In genomic region chr7:16922360-16922973, GRCm38 (mm10) we compare ENCODE assay signal across 8 mouse cellular contexts. TPM values are rescaled to one million over a fixed set of nuclear protein-coding genes. Genes with fewer than 3 reads are reported as not detected.
DNase-seq lines count a peak whose midpoint lies in the region; ATAC-seq and TF ChIP-seq lines count a peak whose summit lies in the region.

No protein-coding gene starts in this region.

- no peaks in the 10 kb centered on the region for H3K9me3 ChIP-seq in heart, embryonic 16.5 days (replicated peaks; ENCODE audit: control insufficient read depth, low read length)
- H3K9me3 ChIP-seq in midbrain, embryonic 16.5 days (replicated peaks; ENCODE audit: control insufficient read depth, low read length, poor library complexity, severe bottlenecking), result no peaks in the 10 kb centered on the region

- H3K27ac ChIP-seq in gastrocnemius, adult 2 months, result peak overlapping the region; percentile 96
- H3K27ac ChIP-seq in heart, embryonic 16.5 days (ENCODE audit: low read length), result peak overlapping the region; percentile 96
- peak overlapping the region; percentile 96 for H3K27ac ChIP-seq in midbrain, embryonic 16.5 days (ENCODE audit: low read length)

- peak overlapping the region; percentile 99 for H3K4me3 ChIP-seq in gastrocnemius, adult 2 months
- peak overlapping the region; percentile 76 for H3K4me3 ChIP-seq in heart, embryonic 16.5 days (ENCODE audit: low read length)
- H3K4me3 ChIP-seq in midbrain, embryonic 16.5 days (ENCODE audit: low read depth, low read length), result peak overlapping the region; percentile 74

- peak overlapping the region; percentile 95 for H3K9ac ChIP-seq in heart, embryonic 16.5 days (ENCODE audit: low read length)
- peak overlapping the region; percentile 90 for H3K9ac ChIP-seq in midbrain, embryonic 16.5 days (ENCODE audit: low read depth, low read length)

- DNase-seq in gastrocnemius, adult 2 months, result peak; percentile 72
- DNase-seq in gastrocnemius, postnatal 10 days, result no peak
- DNase-seq in thymus, postnatal 0 days (ENCODE audit: low spot score), result peak; percentile 28
- DNase-seq in thymus, adult 18-20 months, result no peak
- peak; percentile 38 to 66 for DNase-seq in layer of hippocampus, postnatal 36 days

- H3K4me1 ChIP-seq in heart, embryonic 16.5 days (ENCODE audit: control insufficient read depth, insufficient read depth, low read length), result peaks cover 35% of the 10 kb centered on the region
- peaks cover 32% of the 10 kb centered on the region for H3K4me1 ChIP-seq in midbrain, embryonic 16.5 days (ENCODE audit: control insufficient read depth, insufficient read depth, low read length)

- peaks cover 12% of the 10 kb centered on the region for H3K36me3 ChIP-seq in heart, embryonic 16.5 days (ENCODE audit: control insufficient read depth, insufficient read depth)
- peaks cover 19% of the 10 kb centered on the region; the same call in 1 of the 2 replicates for H3K36me3 ChIP-seq in midbrain, embryonic 16.5 days (ENCODE audit: control insufficient read depth, insufficient read depth, low read length)

- no peak for ATAC-seq in heart, embryonic 16.5 days (replicated peaks; ENCODE audit: extremely low read depth, insufficient read depth, low FRiP score)
- ATAC-seq in midbrain, embryonic 16.5 days, result no peak
- ATAC-seq in inflammation-experienced regulatory T-cells, adult 6 months, result no peak

- 42% methylated on average over 10 of the region's 10 CpGs for WGBS in heart, embryonic 16.5 days
- WGBS in midbrain, embryonic 16.5 days, result 33% methylated on average over 10 of the region's 10 CpGs

- intact Hi-C loops in gastrocnemius, adult 2 months (cut with DNase I), result no loop called here

- H3K4me2 ChIP-seq in heart, embryonic 16.5 days (ENCODE audit: low read depth, low read length), result peak overlapping the region; percentile 96
- peak overlapping the region; percentile 79 for H3K4me2 ChIP-seq in midbrain, embryonic 16.5 days (ENCODE audit: low read length)

- no peaks in the 10 kb centered on the region for H3K27me3 ChIP-seq in heart, embryonic 16.5 days (ENCODE audit: control insufficient read depth, insufficient read depth, low read length)
- H3K27me3 ChIP-seq in midbrain, embryonic 16.5 days (ENCODE audit: control insufficient read depth, insufficient read depth, low read depth, low read length), result no peaks in the 10 kb centered on the region

- TF ChIP-seq CTCF in gastrocnemius, adult 2 months (IDR thresholded peaks at IDR 0.05), result no peak

RNA-seq across cellular contexts. Expression of gene Calm3, which starts 1.4 kb away (rescaled TPM):
- total RNA-seq in gastrocnemius, adult 2 months (2021), result 100 to 1,000 TPM; 290 to 400 TPM
- total RNA-seq in gastrocnemius, postnatal 10 days (2021), result 100 to 1,000 TPM; 255 to 271 TPM
- polyA plus RNA-seq in thymus, postnatal 0 days (2015; fragmentation: Nextera tagmentation; extraction: Ambion mirVana), result 201 and 212 TPM in 2 replicates
- polyA plus RNA-seq in heart, embryonic 16.5 days (2015; fragmentation: Nextera tagmentation; extraction: Ambion mirVana), result 112 and 128 TPM in 2 replicates
- total RNA-seq in layer of hippocampus, postnatal 36 days (2021), result 1,000 to 10,000 TPM; 2,055 to 2,361 TPM
- 405 and 443 TPM in 2 replicates for polyA plus RNA-seq in midbrain, embryonic 16.5 days (2015; fragmentation: Nextera tagmentation; extraction: Ambion mirVana)
- polyA plus RNA-seq in inflammation-experienced regulatory T-cells, adult 6 months (2017; shearing (Covaris generic)), result 100 to 1,000 TPM in 2 of 3 experiments, 10 to 100 TPM in 1; 51.8 to 255 (median 105) TPM

RNA-seq across cellular contexts. Expression of gene Ptgir, which starts 16.2 kb away (rescaled TPM):
- under 1 TPM; 0.67 to 0.79 TPM for total RNA-seq in gastrocnemius, adult 2 months (2021)
- 1 to 10 TPM; 1.8 to 2.9 TPM for total RNA-seq in gastrocnemius, postnatal 10 days (2021)
- polyA plus RNA-seq in thymus, postnatal 0 days (2015; fragmentation: Nextera tagmentation; extraction: Ambion mirVana), result 1.9 and 2.6 TPM in 2 replicates
- polyA plus RNA-seq in heart, embryonic 16.5 days (2015; fragmentation: Nextera tagmentation; extraction: Ambion mirVana), result 1.4 and 1.5 TPM in 2 replicates
- total RNA-seq in layer of hippocampus, postnatal 36 days (2021), result not detected
- polyA plus RNA-seq in midbrain, embryonic 16.5 days (2015; fragmentation: Nextera tagmentation; extraction: Ambion mirVana), result 0.22 and 0.23 TPM in 2 replicates
- 1 to 10 TPM; 4.3 to 8.2 (median 7.1) TPM for polyA plus RNA-seq in inflammation-experienced regulatory T-cells, adult 6 months (2017; shearing (Covaris generic))

RNA-seq across cellular contexts. Expression of gene Pnmal2, which starts 22.0 kb away (rescaled TPM):
- total RNA-seq in gastrocnemius, adult 2 months (2021), result under 1 TPM; 0.74 to 0.86 TPM
- 10 to 100 TPM; 20.6 to 24.5 TPM for total RNA-seq in gastrocnemius, postnatal 10 days (2021)
- polyA plus RNA-seq in thymus, postnatal 0 days (2015; fragmentation: Nextera tagmentation; extraction: Ambion mirVana), result 5.1 and 6.4 TPM in 2 replicates
- 5.6 and 6.0 TPM in 2 replicates for polyA plus RNA-seq in heart, embryonic 16.5 days (2015; fragmentation: Nextera tagmentation; extraction: Ambion mirVana)
- 100 to 1,000 TPM; 345 to 361 TPM for total RNA-seq in layer of hippocampus, postnatal 36 days (2021)
- polyA plus RNA-seq in midbrain, embryonic 16.5 days (2015; fragmentation: Nextera tagmentation; extraction: Ambion mirVana), result 186 and 206 TPM in 2 replicates
- not detected for polyA plus RNA-seq in inflammation-experienced regulatory T-cells, adult 6 months (2017; shearing (Covaris generic))

RNA-seq across cellular contexts. Expression of gene Gng8, which starts 30.9 kb away (rescaled TPM):
- not detected for total RNA-seq in gastrocnemius, adult 2 months (2021)
- 1 to 10 TPM; 1.3 to 2.7 TPM for total RNA-seq in gastrocnemius, postnatal 10 days (2021)
- polyA plus RNA-seq in thymus, postnatal 0 days (2015; fragmentation: Nextera tagmentation; extraction: Ambion mirVana), result 0.44 and 0.85 TPM in 2 replicates
- 2.9 and 3.7 TPM in 2 replicates for polyA plus RNA-seq in heart, embryonic 16.5 days (2015; fragmentation: Nextera tagmentation; extraction: Ambion mirVana)
- 1 to 10 TPM; 2.4 to 2.7 TPM for total RNA-seq in layer of hippocampus, postnatal 36 days (2021)
- 14.0 and 49.2 TPM in 2 replicates for polyA plus RNA-seq in midbrain, embryonic 16.5 days (2015; fragmentation: Nextera tagmentation; extraction: Ambion mirVana)
- not detected for polyA plus RNA-seq in inflammation-experienced regulatory T-cells, adult 6 months (2017; shearing (Covaris generic))

RNA-seq across cellular contexts. Expression of gene Pnmal1, which starts 37.0 kb away (rescaled TPM):
- not detected for total RNA-seq in gastrocnemius, adult 2 months (2021)
- total RNA-seq in gastrocnemius, postnatal 10 days (2021), result under 1 TPM; 0.16 to 0.21 TPM
- 0.04 TPM in 2 replicates for polyA plus RNA-seq in thymus, postnatal 0 days (2015; fragmentation: Nextera tagmentation; extraction: Ambion mirVana)
- polyA plus RNA-seq in heart, embryonic 16.5 days (2015; fragmentation: Nextera tagmentation; extraction: Ambion mirVana), result 0.09 TPM in 2 replicates
- total RNA-seq in layer of hippocampus, postnatal 36 days (2021), result 100 to 1,000 TPM; 119 to 124 TPM
- polyA plus RNA-seq in midbrain, embryonic 16.5 days (2015; fragmentation: Nextera tagmentation; extraction: Ambion mirVana), result 83.1 and 89.5 TPM in 2 replicates
- not detected for polyA plus RNA-seq in inflammation-experienced regulatory T-cells, adult 6 months (2017; shearing (Covaris generic))

Comparison
In these comparisons a context has a peak if more than half of its experiments do, and no peak if none do; other contexts are left out.
1. DNase-seq: peak in gastrocnemius, adult 2 months (single experiment), thymus, postnatal 0 days (single experiment) and layer of hippocampus, postnatal 36 days (2 of 2); none in gastrocnemius, postnatal 10 days (single experiment) and thymus, adult 18-20 months (0 of 2).
2. RNA of gene Pnmal2, which starts 22.0 kb away (polyA plus RNA-seq): 186 to 206 TPM in midbrain, embryonic 16.5 days; 5.6 to 6.0 TPM in heart, embryonic 16.5 days, 5.1 to 6.4 TPM in thymus, postnatal 0 days and not detected in inflammation-experienced regulatory T-cells, adult 6 months; every median in the first group is over 10 times any median in the second.
3. Peak in every context shown above with its lines, with median percentiles within 50 percentile points of each other: H3K27ac ChIP-seq and H3K4me3 ChIP-seq.